Mouse (Mus musculus) neutrophil, adult 5-6 weeks (primary cell): ENCODE measurements around the gene Casc1. TPM values are rescaled to one million over a fixed set of nuclear protein-coding genes. Genes with fewer than 3 reads are reported as not detected.
A peak's percentile ranks its signal among the peaks of the same experiment; 100 is the strongest.

Experiments used
- ATAC-seq: fragments of 151-379, 151-347 bp; 2 replicates; pipeline ENCODE4 v1.8.0; 2017; ENCODE audit warnings: mild to moderate bottlenecking, moderate TSS enrichment; ENCODE audit not compliant: insufficient number of reproducible peaks, poor library complexity, low FRiP score, severe bottlenecking; ENCODE audit errors: extremely low read depth
- total RNA-seq: library from RNA; stranded (forward); fragments of 200-1000 nt; gene quantifications from 2 replicates; pipeline ENCODE4 v1.2.3, GENCODE M21; 2017

Casc1 gene
- total RNA-seq = 5.6 and 6.4 TPM in 2 replicates

DNA sequence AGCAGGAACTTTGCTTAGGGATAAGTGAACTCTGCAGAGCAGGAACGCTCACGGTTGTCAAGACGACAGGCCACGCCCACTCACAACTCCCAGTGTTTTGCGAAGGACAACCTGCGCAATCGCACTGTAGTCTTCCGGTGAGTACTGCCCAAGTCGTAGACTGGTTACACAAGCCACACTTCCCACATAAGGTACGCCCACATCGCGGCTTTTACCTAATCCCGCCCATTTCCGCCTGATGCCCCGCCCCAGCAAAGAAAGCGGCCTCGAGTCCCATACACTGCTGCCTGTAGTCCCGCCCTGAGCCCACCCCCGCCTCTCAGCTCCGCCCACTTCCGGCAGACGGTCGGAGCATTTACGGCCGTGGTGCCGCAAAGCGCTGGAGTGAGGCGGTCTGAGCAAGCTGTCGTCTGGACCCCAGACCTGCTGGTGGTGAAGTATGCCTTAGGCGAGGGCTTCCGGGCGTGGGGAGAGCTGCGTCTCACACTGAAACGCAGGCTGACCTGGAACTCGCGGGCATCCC lies at the start of gene Casc1, which contains the start of gene Etfrf1:
Gene Casc1 (minus strand): TSS at position 190 of the 523 bp plus-strand sequence.
Gene Etfrf1 (plus strand): TSS at position 319 of the 523 bp plus-strand sequence.
- peak; percentile 95 for ATAC-seq

DNA sequence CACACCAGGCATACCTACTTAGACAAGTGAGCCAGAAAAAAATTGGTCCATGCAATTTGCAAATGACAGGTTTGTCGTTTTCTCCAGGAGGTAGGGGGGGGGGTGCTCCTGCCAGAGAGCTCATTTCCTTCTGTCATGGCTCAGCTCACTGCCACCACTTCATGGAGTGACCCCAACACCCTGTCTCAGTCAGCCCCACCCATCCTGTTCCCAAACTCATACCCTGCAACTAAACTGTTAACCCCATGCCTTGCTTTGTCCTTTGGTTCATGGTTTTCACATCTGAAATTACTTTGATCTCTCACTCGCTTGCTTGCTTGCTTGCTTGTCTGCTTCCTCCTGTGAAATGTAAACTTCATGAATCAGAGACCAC lies 45.9 kb upstream of the Casc1 start:
- ATAC-seq = no peak

DNA sequence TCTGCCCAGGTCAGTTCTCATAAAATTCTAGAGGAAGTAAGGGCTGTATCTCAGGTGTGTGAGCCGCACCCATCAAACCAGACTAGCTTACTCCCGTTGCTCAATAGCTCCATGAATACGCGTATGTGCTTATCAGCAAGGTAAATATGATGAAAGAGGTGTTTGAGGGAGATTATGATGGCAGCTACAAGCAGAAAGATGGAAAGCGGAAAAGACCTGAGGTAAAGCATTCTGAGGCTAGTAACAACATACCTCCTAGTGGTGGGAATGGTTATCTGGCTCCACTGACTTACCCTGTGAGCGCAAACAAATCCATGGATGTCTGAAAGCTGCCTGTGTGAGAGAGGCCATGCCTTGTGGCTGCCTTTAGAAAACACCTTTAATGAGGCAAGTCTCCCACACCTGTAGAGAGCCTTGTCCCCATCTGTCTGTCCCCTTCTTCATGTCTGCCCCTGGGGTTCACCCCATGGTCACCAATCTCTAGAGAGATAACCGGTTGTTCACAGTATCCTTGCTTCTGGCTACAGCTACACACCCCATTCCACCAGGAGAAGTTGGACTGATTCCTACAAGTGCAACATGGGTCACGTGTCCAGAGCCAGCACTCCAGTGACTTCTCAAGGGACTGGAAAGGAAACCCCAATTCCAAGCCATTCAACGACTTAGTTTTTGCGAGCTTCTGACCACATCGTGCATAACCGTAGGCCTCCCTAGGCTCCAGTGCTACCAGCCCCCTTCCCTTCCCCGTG lies 45.3 kb upstream of the Casc1 start:
- ATAC-seq = no peak

DNA sequence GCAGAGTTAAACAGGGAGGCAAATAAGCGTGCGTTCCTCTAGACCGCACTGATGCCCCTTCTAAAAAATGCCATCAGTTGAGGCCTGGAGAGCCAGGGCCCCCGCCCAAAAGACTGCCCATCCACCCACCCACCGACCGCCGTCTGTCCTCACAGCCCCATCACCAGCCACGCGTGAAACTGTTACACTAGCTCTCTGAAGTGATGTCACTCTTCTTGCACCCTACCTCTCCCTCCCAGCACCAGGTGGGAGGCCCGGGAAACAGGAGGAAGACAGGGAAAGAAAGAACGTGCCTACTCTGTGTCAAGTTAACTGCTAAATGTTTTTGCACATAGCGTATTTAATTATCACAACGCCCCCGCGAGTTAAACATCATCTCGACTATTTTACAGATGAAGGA lies 40.0 kb upstream of the Casc1 start:
- ATAC-seq = no peak

DNA sequence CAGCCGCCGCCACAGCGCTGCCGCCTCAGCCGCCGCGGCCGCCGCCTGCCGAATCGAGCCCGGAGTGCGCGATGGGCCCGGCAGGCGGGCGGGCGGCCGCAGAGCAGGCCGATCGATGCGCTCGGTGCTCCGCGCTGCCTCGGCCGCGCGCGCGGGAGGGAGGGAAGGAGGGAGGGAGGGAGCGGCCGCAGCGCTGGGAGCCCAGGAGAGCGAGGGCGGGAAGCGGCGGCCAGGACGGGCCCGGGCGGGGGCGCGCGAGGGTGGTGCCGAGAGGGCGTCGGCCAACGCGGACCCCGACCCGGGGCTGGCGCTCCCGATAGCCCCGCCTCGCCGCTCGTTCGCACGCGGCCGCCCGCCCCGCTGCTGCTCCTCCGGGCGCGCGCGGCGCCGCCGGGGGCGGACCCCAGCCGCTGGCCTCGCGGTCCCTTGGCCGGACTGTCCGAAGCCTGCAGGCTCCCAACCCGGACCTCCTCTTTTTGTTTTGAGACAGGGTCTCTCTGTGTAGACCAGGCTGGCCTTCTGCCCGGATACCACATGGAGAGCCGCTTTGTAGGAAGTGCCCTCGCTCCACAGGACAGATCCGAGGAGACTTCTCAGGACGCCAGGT lies 39.5 kb upstream of the Casc1 start, which contains the start of gene Kras:
Gene Kras (minus strand): TSS at position 55 of the 607 bp plus-strand sequence.
- ATAC-seq = peak; percentile 72

DNA sequence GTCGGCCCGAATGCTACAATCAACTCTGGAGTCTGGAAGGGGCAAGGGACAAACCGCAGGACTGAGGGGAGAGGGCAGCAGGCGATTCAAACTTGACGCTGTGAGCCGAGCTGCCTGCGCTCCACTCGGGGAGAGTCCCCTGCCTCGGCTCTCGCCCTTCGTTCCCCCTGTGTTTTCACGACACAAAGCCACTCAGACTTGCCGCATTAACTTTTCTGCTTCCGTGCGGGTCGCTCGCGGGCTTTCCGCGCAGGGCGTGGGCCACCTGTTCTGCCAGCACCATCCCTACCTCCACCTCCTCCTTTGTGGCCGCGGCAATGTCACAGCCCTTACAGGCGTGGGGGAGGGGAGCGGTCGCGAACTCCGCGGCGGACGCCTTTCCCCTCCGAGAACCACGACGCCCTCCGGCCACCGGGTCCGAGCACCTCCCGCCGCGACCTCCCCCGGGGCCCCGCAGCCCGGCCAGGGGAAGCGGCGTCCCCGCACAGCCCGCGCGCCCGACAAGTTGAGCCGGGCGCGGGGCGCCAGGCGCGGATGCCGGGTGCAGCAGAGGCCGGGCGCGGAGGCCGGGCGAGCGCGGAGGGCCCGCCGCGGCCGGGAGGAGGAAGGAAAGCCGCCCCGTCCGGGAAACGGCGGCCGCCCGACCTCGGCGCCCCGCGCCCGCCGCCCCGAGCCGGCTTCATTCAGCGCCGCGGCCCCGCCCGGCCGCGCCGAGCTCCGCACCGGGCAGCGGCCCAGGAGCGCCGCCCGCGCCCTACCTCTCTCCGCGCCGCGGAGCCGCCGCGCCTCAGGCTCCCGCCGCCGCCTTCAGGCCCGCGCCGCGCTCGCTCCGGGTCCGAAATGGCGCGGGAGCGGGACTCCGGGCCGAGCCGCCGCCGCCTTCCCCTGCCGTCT lies 38.7 kb upstream of the Casc1 start:
- peak; percentile 76 for ATAC-seq

DNA sequence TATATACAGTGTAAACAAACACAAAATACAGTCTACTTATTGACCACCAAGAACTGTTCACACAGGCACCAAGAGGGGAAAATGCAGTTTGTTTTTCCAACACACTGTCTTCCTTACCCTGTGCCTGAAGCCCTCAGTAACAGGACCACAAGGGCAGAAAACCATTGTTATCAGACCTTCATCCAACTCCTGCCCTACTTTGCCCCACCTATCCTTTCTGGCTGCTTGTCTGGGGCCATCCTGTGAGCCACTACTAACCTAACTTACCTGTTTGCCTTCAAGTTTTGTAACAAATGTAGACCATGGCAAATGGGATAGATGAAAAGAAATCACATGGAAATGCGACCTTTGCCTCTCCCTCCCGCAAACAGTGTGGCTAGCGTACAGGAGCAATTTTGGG lies 37.1 kb upstream of the Casc1 start:
- no peak for ATAC-seq

DNA sequence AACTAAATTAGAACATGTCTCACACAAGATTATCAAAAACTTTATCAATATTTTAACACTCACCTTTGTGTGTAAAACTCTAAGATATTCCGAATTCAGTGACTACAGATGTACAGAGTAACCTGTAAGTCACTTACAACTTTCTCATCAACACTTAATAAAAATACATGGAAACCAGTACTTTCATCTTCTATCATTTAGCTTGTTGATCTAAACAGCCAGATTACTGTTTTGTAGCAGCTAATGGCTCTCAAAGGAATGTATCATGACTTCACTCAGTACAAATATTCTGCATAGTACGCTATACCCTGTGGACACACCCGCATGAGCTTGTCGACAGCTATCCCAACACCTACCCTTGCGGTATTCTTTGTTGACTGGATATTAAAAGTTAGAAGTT lies 36.0 kb upstream of the Casc1 start:
- ATAC-seq = no peak

DNA sequence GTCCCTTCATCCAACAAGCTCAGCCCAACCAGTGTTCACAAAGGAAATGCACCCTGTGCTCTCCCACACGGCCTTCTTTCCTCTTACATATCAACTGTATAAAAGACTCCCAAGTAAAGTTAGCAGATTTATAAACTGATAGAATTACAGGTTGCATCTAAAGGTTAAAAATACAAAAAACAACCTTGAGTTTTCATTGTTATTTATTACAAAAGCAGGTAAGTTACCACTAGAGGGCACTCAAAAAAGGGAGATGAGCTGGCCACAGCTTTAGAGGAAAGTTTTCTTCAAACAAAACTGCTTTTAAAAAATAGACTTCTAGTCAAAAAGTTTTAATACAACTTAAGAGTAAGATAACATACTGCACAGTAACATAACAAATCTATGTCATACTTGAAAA lies 31.7 kb upstream of the Casc1 start:
- ATAC-seq = peak; percentile 53; the same call in 1 of the 2 replicates

DNA sequence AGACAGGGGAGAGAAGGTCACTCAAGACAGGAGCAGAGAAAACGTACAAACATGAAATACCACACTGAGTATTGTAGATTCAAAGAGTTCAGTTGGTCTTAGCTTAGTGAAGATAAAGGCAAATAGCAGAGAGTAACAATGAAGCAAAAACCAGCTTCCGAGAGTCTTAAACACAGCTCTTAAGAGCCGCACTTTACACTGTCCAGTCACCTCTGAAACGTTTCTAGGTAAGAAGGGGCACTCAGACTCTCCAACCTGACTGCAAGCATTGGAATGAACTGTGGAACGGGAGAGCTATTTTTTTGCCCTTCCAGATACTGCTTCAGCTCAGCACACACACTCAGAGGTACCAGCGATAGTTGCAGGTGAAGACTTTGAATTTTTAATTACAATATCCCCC lies 29.5 kb upstream of the Casc1 start:
- no peak for ATAC-seq

DNA sequence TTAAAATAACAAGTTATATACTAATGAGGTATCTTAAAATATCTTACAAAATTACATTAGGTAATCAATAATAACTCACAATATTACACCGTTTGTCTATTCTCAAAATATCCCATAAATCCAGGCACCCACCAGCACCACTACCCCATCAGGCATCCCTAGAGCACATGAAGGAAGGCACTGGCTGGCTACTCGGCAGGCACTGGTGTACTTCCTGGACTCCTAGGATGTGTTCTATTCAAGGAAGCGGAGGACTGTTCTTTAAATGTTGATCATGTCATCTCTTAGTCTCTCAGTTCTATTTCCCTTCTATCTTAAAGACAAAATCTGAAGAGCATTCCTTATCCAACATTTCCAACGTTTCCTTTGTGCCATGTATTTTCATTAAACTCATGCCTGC lies 26.3 kb upstream of the Casc1 start:
- ATAC-seq = no peak

DNA sequence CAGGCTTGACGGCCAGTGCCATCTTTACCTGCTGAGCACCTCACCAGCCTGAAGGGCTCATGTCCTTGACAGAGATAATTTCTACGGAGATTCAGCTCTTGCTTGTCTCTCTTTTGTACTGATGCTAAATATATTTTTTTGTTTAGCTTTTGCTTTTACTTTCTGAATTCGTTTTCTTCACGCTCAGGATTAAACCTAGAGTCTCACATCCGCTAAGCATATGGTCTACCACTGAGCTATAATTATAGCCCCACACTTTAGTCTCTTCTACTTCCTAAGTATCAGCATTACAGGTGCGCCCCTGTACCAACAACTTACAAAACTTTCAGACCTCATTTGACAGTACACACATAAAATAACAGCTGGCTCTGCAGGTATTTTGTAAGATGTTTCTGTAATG lies 24.6 kb upstream of the Casc1 start:
- ATAC-seq = no peak

DNA sequence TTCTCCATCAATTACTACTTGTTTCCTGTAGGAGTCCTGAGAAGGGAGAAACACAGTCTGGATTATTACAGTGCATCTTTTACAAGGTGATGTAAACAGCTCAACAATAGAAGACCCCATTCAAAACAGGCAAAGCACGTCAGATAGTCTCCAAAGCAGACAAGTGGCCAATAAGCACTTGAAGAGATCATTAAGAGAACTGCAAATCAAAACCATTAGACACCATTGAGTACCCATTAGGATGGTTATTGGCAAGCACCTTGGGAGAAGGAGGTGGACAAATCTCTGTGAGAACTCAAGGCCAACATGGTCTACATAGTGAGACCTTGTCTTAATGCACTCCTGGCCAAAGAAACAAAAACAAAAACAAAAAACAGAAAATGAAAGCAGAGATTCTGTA lies 23.6 kb upstream of the Casc1 start:
- no peak for ATAC-seq

DNA sequence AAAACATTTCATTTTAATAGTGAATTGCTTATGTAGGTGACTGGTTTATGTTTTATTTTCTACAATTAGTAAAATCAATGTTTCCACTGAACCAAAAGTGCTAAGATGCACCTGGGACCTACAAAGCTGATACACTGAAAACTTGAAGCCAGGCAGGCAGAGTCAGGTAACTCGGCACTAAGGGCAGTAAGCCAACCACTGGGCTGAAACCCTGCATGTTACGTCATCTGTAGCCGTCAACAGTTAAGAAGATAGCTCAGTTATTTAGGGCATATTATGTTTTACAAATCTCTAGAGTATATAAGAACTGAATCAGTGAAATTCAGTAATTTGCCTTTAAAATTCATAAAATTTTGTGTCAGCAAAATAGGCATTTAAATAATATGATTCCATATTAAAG lies 15.5 kb upstream of the Casc1 start:
- peak; percentile 44; the same call in 1 of the 2 replicates for ATAC-seq

DNA sequence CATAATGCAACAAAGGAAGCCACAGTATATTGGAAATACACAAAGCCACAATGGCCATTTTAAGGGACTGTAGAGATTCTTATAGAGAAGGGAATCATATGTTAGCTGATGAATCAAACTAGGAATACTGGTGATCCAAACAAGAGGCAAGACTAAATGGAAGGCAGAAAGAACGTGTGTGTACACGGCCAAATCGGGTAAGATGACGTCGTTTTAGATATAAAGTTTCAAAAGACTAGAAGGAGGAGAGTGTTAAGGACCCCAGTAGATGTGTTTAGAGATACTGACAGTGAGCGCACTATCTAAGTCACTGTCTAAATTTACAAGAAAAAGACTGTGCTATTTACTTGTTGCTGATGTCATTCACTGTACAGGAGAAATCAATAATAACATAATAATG lies 13.4 kb upstream of the Casc1 start:
- no peak for ATAC-seq

DNA sequence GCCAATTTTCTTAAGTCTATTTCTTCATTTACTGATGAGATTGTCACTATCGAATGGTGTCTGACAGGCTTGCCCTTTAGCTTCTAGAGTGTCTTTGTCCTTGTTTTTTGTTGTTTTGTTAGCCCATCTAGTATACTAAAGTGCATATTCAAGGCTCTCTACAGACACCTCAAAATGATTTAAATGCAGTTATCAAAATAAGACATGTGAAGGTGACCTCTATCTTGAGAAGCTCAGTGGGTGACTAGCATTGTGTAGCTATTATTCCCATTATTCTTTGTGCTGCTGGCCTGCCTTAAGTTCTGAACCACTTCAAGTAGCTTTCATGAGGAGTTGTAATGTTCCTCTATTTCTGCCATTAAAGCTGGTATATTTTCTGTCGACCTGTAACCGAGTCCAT lies 5.0 kb upstream of the Casc1 start:
- no peak for ATAC-seq

DNA sequence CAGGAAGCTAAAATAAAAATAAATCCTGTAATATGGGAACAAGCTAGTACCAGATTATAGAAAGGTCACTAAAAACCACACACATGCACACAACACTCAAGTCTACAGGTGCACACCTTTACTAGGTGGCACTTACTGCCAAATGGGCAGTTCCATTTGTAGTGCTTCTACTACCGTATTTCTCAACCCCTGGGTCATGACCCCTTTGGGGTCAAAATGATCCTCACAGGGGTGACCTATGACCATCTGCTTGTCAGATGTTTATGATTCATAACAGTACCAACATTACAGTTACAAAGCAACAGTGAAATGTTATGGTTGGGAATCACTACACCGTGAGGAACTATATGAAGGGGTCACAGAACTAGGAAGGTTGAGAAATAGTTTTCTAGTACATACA lies 3.1 kb upstream of the Casc1 start:
- no peak for ATAC-seq

DNA sequence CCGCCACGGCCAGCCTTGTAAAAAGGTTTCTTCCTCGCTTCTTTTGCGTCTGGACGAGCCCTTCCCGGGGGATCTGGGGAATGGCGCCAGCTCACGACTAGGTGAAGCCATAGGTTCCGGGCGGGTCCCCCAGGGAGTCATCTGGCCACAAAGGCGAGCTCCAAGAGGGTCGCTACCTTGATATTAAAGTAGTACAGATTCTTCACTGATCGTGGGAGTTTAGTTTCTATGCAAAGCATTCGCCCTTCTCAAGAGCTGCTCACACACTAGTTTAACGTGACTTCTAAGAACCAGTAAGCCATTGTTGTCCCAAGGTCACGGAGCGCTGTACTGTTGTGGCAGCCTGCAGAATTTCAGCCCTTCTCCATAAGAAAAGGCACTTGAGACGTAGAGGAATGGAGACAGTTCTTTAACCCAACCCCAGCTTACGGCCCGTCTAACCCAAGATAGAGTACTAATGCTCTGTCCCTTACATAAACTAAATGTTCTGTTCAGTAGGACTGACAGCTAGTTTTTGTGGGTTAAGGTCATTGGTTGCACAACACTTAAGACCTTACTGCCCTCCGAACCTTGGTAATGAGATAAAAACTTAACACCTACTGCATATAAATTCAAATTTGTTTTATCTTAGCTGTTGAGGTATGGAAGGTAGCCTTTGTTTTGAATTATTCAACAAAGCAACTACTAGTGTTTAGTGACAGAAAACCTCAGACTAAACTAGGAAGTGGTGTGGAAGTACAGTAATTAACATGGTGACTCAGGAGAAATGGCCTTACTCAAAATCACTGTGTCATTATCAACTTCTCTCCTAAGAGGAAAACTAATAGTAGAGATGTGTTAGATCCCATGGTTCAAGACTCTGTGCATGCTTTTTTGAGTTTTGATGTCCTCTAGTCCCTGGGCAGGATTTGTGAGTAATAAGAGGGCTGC lies 836 bp upstream of the Casc1 start:
- ATAC-seq = no peak
